Comparison of ENCODE assay signal across 8 mouse cellular contexts in genomic region chr6:97848191-97848857, GRCm38 (mm10). TPM values are rescaled to one million over a fixed set of nuclear protein-coding genes. Genes with fewer than 3 reads are reported as not detected.
DNase-seq lines count a peak whose midpoint lies in the region; ATAC-seq and TF ChIP-seq lines count a peak whose summit lies in the region.

No protein-coding gene starts in this region.

- WGBS in neural tube, embryonic 11.5 days, result 68% methylated on average over 9 of the region's 9 CpGs
- 63% methylated on average over 9 of the region's 9 CpGs for whole genome bisulfite sequencing in neural tube, embryonic 15.5 days
- WGBS in heart, embryonic 16.5 days, result 42% methylated on average over 9 of the region's 9 CpGs
- WGBS in olfactory bulb, adult 2 months, result 62% methylated on average over 9 of the region's 9 CpGs

- no peak for TF ChIP-seq CTCF in olfactory bulb, adult 2 months (IDR thresholded peaks at IDR 0.05; ENCODE audit: insufficient read depth, low read depth, low read length)

- no peaks in the 10 kb centered on the region; the same call in 1 of the 2 replicates for H3K4me1 ChIP-seq in neural tube, embryonic 11.5 days (ENCODE audit: control insufficient read depth, insufficient read depth, low read length)
- H3K4me1 ChIP-seq in neural tube, embryonic 15.5 days, result no peaks in the 10 kb centered on the region
- peaks cover 21% of the 10 kb centered on the region for H3K4me1 ChIP-seq in heart, embryonic 16.5 days (ENCODE audit: control insufficient read depth, insufficient read depth, low read length)
- peaks cover 6% of the 10 kb centered on the region for H3K4me1 ChIP-seq in olfactory bulb, adult 2 months (ENCODE audit: control insufficient read depth, insufficient read depth, low read length)

- no peak for ATAC-seq in neural tube, embryonic 11.5 days (ENCODE audit: insufficient read depth, low FRiP score, low TSS enrichment)
- ATAC-seq in neural tube, embryonic 15.5 days (ENCODE audit: low FRiP score), result no peak
- ATAC-seq in heart, embryonic 16.5 days (replicated peaks; ENCODE audit: extremely low read depth, insufficient read depth, low FRiP score), result peak; percentile 77

- no peak for TF ChIP-seq POLR2A in olfactory bulb, adult 2 months (IDR thresholded peaks at IDR 0.05; ENCODE audit: insufficient read depth, low read depth, low read length)

- H3K27me3 ChIP-seq in neural tube, embryonic 11.5 days (ENCODE audit: control insufficient read depth, insufficient read depth, low read length), result no peaks in the 10 kb centered on the region
- H3K27me3 ChIP-seq in neural tube, embryonic 15.5 days (replicated peaks), result no peaks in the 10 kb centered on the region
- H3K27me3 ChIP-seq in heart, embryonic 16.5 days (ENCODE audit: control insufficient read depth, insufficient read depth, low read length), result no peaks in the 10 kb centered on the region

- peak; percentile 16 for DNase-seq in neural tube, embryonic 11.5 days (ENCODE audit: low spot score)
- peak; percentile 31 for DNase-seq in embryo, embryonic 10.5 days (ENCODE audit: low spot score)
- no peak for DNase-seq in B cell, adult 2 months
- DNase-seq in testis, postnatal 10 days (ENCODE audit: low spot score), result no peak
- DNase-seq in neural tube, embryonic 10.5 days (ENCODE audit: extremely low spot score, low spot score), result no peak

- H3K27ac ChIP-seq in neural tube, embryonic 11.5 days (ENCODE audit: low read depth, low read length), result no peak overlapping the region
- no peak overlapping the region for H3K27ac ChIP-seq in neural tube, embryonic 15.5 days (replicated peaks)
- peak overlapping the region; percentile 53 for H3K27ac ChIP-seq in heart, embryonic 16.5 days (ENCODE audit: low read length)
- H3K27ac ChIP-seq in olfactory bulb, adult 2 months (ENCODE audit: insufficient read depth, low read depth, low read length), result 0 out of 2 replicates have a peak overlapping the region, but pooled peaks have one; percentile 0

- H3K4me2 ChIP-seq in neural tube, embryonic 11.5 days (ENCODE audit: low read depth), result no peak overlapping the region
- no peak overlapping the region for H3K4me2 ChIP-seq in neural tube, embryonic 15.5 days
- no peak overlapping the region for H3K4me2 ChIP-seq in heart, embryonic 16.5 days (ENCODE audit: low read depth, low read length)

- no peak overlapping the region for H3K4me3 ChIP-seq in neural tube, embryonic 11.5 days (ENCODE audit: low read depth, low read length)
- H3K4me3 ChIP-seq in neural tube, embryonic 15.5 days (replicated peaks), result no peak overlapping the region
- H3K4me3 ChIP-seq in heart, embryonic 16.5 days (ENCODE audit: low read length), result no peak overlapping the region
- no peak overlapping the region for H3K4me3 ChIP-seq in olfactory bulb, adult 2 months (ENCODE audit: insufficient read depth, low read depth, low read length)

- no peak overlapping the region for H3K9ac ChIP-seq in neural tube, embryonic 11.5 days (ENCODE audit: low read length)
- H3K9ac ChIP-seq in neural tube, embryonic 15.5 days (replicated peaks), result no peak overlapping the region
- 0 out of 2 replicates have a peak overlapping the region, but pooled peaks have one; percentile 33 for H3K9ac ChIP-seq in heart, embryonic 16.5 days (ENCODE audit: low read length)

- H3K36me3 ChIP-seq in neural tube, embryonic 11.5 days (ENCODE audit: control insufficient read depth, insufficient read depth, low read length), result no peaks in the 10 kb centered on the region
- H3K36me3 ChIP-seq in neural tube, embryonic 15.5 days, result no peaks in the 10 kb centered on the region
- no peaks in the 10 kb centered on the region for H3K36me3 ChIP-seq in heart, embryonic 16.5 days (ENCODE audit: control insufficient read depth, insufficient read depth)

- H3K9me3 ChIP-seq in neural tube, embryonic 11.5 days (ENCODE audit: control insufficient read depth, low read length), result no peaks in the 10 kb centered on the region
- H3K9me3 ChIP-seq in neural tube, embryonic 15.5 days (replicated peaks), result no peaks in the 10 kb centered on the region
- no peaks in the 10 kb centered on the region for H3K9me3 ChIP-seq in heart, embryonic 16.5 days (replicated peaks; ENCODE audit: control insufficient read depth, low read length)

RNA-seq across cellular contexts. Expression of gene Mitf, which starts 41.5 kb away (rescaled TPM):
- polyA plus RNA-seq in neural tube, embryonic 11.5 days (2014; fragmentation: Nextera tagmentation; extraction: Ambion mirVana), result 1.1 and 1.4 TPM in 2 replicates
- polyA plus RNA-seq in neural tube, embryonic 15.5 days (2015; fragmentation: Nextera tagmentation; extraction: Ambion mirVana), result 1.1 and 1.2 TPM in 2 replicates
- 19.6 and 22.0 TPM in 2 replicates for polyA plus RNA-seq in heart, embryonic 16.5 days (2015; fragmentation: Nextera tagmentation; extraction: Ambion mirVana)
- not detected in 2 replicates for polyA plus RNA-seq in olfactory bulb, adult 2 months (2012; ENCODE audit: insufficient read depth, insufficient read length, low replicate concordance, missing spikeins)

Comparison
In these comparisons a context has a peak if more than half of its experiments do, and no peak if none do; other contexts are left out.
1. DNase-seq: peak in neural tube, embryonic 11.5 days (single experiment) and embryo, embryonic 10.5 days (single experiment); none in B cell, adult 2 months (0 of 2), testis, postnatal 10 days (single experiment) and neural tube, embryonic 10.5 days (single experiment).
2. H3K27ac ChIP-seq: peak in heart, embryonic 16.5 days (single experiment) and olfactory bulb, adult 2 months (single experiment); none in neural tube, embryonic 11.5 days (single experiment) and neural tube, embryonic 15.5 days (single experiment).